Mouse (Mus musculus) small intestine, adult 2 months (tissue): ENCODE results near the gene Dnali1. TPM values are rescaled to one million over a fixed set of nuclear protein-coding genes. Genes with fewer than 3 reads are reported as not detected.

Experiments used
- H3K27ac ChIP-seq: fragments of 200-500 bp; 2 replicates; pipeline ENCODE4 v1.5.1; 2012; ENCODE audit warnings: low read depth, low read length, control low read depth, inconsistent platforms; ENCODE audit not compliant: insufficient read depth
- H3K27me3 ChIP-seq: fragments of 200-500 bp; 2 replicates; pipeline ENCODE4 v1.6.1; 2012; ENCODE audit warnings: mild to moderate bottlenecking, moderate library complexity, low read length, inconsistent platforms; ENCODE audit not compliant: control insufficient read depth, insufficient read depth
- H3K36me3 ChIP-seq: fragments of 200-500 bp; 2 replicates; pipeline ENCODE4 v1.6.1; 2012; ENCODE audit warnings: mild to moderate bottlenecking, low read length, control low read depth, inconsistent platforms; ENCODE audit not compliant: control insufficient read depth, insufficient read depth
- H3K4me1 ChIP-seq: fragments of 200-500 bp; 2 replicates; pipeline ENCODE4 v1.6.1; 2012; ENCODE audit warnings: low read length, inconsistent platforms, mixed read lengths; ENCODE audit not compliant: control insufficient read depth, insufficient read depth, insufficient read length
- H3K4me3 ChIP-seq: fragments of 200-500 bp; 2 replicates; pipeline ENCODE4 v1.5.1; 2012; ENCODE audit warnings: low read depth, mild to moderate bottlenecking, control low read depth, inconsistent platforms, low read length, moderate library complexity
- CTCF ChIP-seq: fragments of 200-500 bp; IDR thresholded peaks from 2 replicates; pipeline ENCODE4 v1.5.1; 2012; ENCODE audit warnings: low read depth, mild to moderate bottlenecking, control low read depth, inconsistent platforms, low read length, moderate library complexity, mixed read lengths; ENCODE audit not compliant: insufficient replicate concordance, insufficient read length; ENCODE audit errors: extremely low read depth
- POLR2A ChIP-seq: fragments of 200-500 bp; IDR thresholded peaks from 2 replicates; pipeline ENCODE4 v1.6.1; 2012; ENCODE audit warnings: low read depth, mild to moderate bottlenecking, control low read depth, inconsistent platforms, low read length, moderate library complexity
- WGBS: fragments of 180-500 bp; shearing (Covaris S2); methylation state at CpG from one replicate; pipeline ENCODE4 v1.1.7; 2018; 5-methylcytosine and 5-hydroxymethylcytosine counted together
- polyA plus RNA-seq: library from polyadenylated mRNA; depleted of rRNA; stranded (reverse); fragments of >200 nt; gene quantifications from 2 replicates; pipeline ENCODE4 v1.2.3, GENCODE M21; 2012

The Dnali1 gene
- polyA plus RNA-seq, 1 experiment: not detected

DNA sequence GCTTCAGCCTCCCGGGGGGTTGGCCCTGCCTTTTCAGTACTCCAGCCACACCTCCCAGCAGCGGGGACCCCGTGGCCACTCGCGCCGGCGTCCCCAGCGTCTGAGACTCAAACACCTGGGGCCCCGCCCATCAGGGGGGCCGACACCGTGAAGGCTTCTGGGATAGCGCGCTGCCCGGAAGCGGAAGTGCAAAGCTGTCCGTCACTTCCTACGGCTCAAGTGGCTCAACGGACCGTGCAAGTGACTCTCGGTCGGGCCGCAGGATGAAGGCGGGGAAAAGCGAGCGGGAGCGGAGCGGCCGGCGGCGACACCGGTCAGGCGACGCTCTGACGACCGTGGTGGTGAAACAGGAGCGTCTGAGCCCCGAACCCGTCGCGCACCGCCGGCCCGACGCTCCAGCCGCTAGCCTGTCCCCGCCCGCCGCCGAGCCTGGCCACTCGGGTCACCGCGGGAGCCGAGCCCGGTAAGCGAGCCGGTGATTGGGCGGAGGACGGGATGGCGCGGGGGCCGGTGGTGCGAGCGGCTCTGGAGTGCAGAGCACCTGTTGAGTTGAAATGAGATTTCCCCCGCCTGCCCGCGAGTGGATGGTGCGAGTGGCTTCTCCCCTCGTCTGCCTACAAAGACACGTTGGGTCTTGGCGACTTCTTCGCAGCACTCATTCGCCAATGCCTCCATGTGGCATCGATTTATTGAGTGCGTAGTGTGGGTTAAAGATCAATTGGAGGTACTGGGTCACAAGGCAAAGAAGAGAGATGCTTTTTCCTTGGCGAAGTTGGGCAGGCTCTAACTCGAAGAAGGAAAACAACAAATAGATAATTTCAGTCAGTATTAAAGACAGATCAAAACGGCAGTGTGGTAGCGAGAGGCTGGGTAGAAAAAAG is 1.2 kb upstream of the Dnali1 start, which contains the start of gene Snip1:
Gene Snip1, plus strand, starts transcription at position 183 of the 881 bp plus-strand sequence.
- WGBS: under 1% methylated on average over 76 of the region's 78 CpGs
- no peaks in the 10 kb centered on the region for H3K27me3 ChIP-seq
- H3K36me3 ChIP-seq: peaks cover 25% of the 10 kb centered on the region
- H3K4me3 ChIP-seq: peak within 1 kb of the TSS; percentile 79
- TF ChIP-seq CTCF (no peak), POLR2A (peak; percentile 80)
- H3K27ac ChIP-seq: peak within 1 kb of the TSS; percentile 54
- H3K4me1 ChIP-seq: peaks cover 8% of the 10 kb centered on the region; the same call in 1 of the 2 replicates

- peaks cover 8% of the 10 kb centered on the region; the same call in 1 of the 2 replicates for H3K4me1 ChIP-seq
- TF ChIP-seq CTCF: no peak
- TF ChIP-seq POLR2A: no peak
- no peak overlapping the region for H3K4me3 ChIP-seq
- no peak overlapping the region for H3K27ac ChIP-seq
- 45% methylated on average over 8 of the region's 8 CpGs for WGBS
- H3K36me3 ChIP-seq: peaks cover 2% of the 10 kb centered on the region; the same call in 1 of the 2 replicates
- no peaks in the 10 kb centered on the region for H3K27me3 ChIP-seq
Measured at GRCm38 (mm10) chr4:125063829-125064228, 1.7 kb downstream of the Dnali1 start.

- TF ChIP-seq POLR2A: no peak
- peak; percentile 49; the same call in 1 of the 2 replicates for TF ChIP-seq CTCF
- no peaks in the 10 kb centered on the region for H3K27me3 ChIP-seq
- no peak overlapping the region for H3K4me3 ChIP-seq
- H3K36me3 ChIP-seq: peaks cover 15% of the 10 kb centered on the region
- 4% methylated on average over 8 of the region's 8 CpGs for WGBS
- H3K27ac ChIP-seq: no peak overlapping the region
- H3K4me1 ChIP-seq: no peaks in the 10 kb centered on the region
Measured at GRCm38 (mm10) chr4:125059025-125059424, 6.5 kb downstream of the Dnali1 start.

GRCm38 (mm10) chr4:125058033-125058432 is 7.5 kb downstream of the Dnali1 start:
- H3K27me3 ChIP-seq: no peaks in the 10 kb centered on the region
- no peak for TF ChIP-seq CTCF
- TF ChIP-seq POLR2A: no peak
- WGBS: 42% methylated on average over 5 of the region's 5 CpGs
- H3K36me3 ChIP-seq: peaks cover 24% of the 10 kb centered on the region
- H3K27ac ChIP-seq: no peak overlapping the region
- no peak overlapping the region for H3K4me3 ChIP-seq
- H3K4me1 ChIP-seq: no peaks in the 10 kb centered on the region

GRCm38 (mm10) chr4:125057273-125057672 is 8.2 kb downstream of the Dnali1 start:
- H3K27ac ChIP-seq: no peak overlapping the region
- H3K27me3 ChIP-seq: no peaks in the 10 kb centered on the region
- H3K36me3 ChIP-seq: peaks cover 30% of the 10 kb centered on the region
- 34% methylated on average over 3 of the region's 3 CpGs for WGBS
- no peak overlapping the region for H3K4me3 ChIP-seq
- no peak for TF ChIP-seq CTCF
- TF ChIP-seq POLR2A: no peak
- no peaks in the 10 kb centered on the region for H3K4me1 ChIP-seq

- Histone ChIP-seq H3K4me3 (no peak overlapping the region), H3K27me3 (no peaks in the 10 kb centered on the region), H3K27ac (no peak overlapping the region), H3K36me3 (peaks cover 36% of the 10 kb centered on the region), H3K4me1 (no peaks in the 10 kb centered on the region)
- TF ChIP-seq CTCF (no peak), POLR2A (no peak)
- 85% methylated on average over 4 of the region's 4 CpGs for WGBS
Measured at GRCm38 (mm10) chr4:125056476-125056875, 9.0 kb downstream of the Dnali1 start.

GRCm38 (mm10) chr4:125055385-125055784 is 10.1 kb downstream of the Dnali1 start:
- no peak overlapping the region; the same call in 1 of the 2 replicates for H3K27ac ChIP-seq
- WGBS: 82% methylated on average over 9 of the region's 9 CpGs
- TF ChIP-seq CTCF (no peak), POLR2A (no peak)
- no peak overlapping the region for H3K4me3 ChIP-seq
- H3K27me3 ChIP-seq: no peaks in the 10 kb centered on the region
- peaks cover 43% of the 10 kb centered on the region for H3K36me3 ChIP-seq
- H3K4me1 ChIP-seq: no peaks in the 10 kb centered on the region
